Mouse (Mus musculus) gastrocnemius, postnatal 25 days (tissue): ENCODE results near the gene Utp14b. TPM values are rescaled to one million over a fixed set of nuclear protein-coding genes. Genes with fewer than 3 reads are reported as not detected.

Experiments used
- DNase-seq: peaks from one replicate; pipeline ENCODE4 v3.0.0; 2022
- total RNA-seq, 2 experiments: library from RNA; stranded (reverse); gene quantifications; 1 replicate in 1 of 2; 2 replicates in 1 of 2; pipeline ENCODE4 v1.2.3; 2021

The Utp14b gene
- total RNA-seq, 2 experiments from 2014 or later: 1.1 to 2.2 TPM

GRCm38 (mm10) chr1:78686872-78687271 is 29.0 kb downstream of the Utp14b start:
- no peak for DNase-seq

GRCm38 (mm10) chr1:78688149-78688548 is 30.3 kb downstream of the Utp14b start:
- no peak for DNase-seq

GRCm38 (mm10) chr1:78694503-78695258 is 36.8 kb downstream of the Utp14b start:
- DNase-seq: no peak

GRCm38 (mm10) chr1:78696305-78696704 is 38.5 kb downstream of the Utp14b start:
- DNase-seq: no peak

- DNase-seq: no peak
Measured at GRCm38 (mm10) chr1:78696903-78697302, 39.1 kb downstream of the Utp14b start.

- no peak for DNase-seq
Measured at GRCm38 (mm10) chr1:78698138-78698537, 40.3 kb downstream of the Utp14b start.

- DNase-seq: no peak
Measured at GRCm38 (mm10) chr1:78701740-78702139, 43.9 kb downstream of the Utp14b start.

GRCm38 (mm10) chr1:78702282-78702963 is 44.6 kb downstream of the Utp14b start:
- no peak for DNase-seq

GRCm38 (mm10) chr1:78702964-78703285 is 45.1 kb downstream of the Utp14b start:
- DNase-seq: no peak

GRCm38 (mm10) chr1:78706338-78706737 is 48.5 kb downstream of the Utp14b start:
- no peak for DNase-seq

GRCm38 (mm10) chr1:78707280-78707679 is 49.4 kb downstream of the Utp14b start:
- no peak for DNase-seq

GRCm38 (mm10) chr1:78710026-78710425 is 52.2 kb downstream of the Utp14b start:
- no peak for DNase-seq

- no peak for DNase-seq
Measured at GRCm38 (mm10) chr1:78710613-78711329, 52.9 kb downstream of the Utp14b start.

Other genes starting within 250 kb of the Utp14b start
- gene Farsb, start 169.1 kb upstream of the Utp14b start, total RNA-seq: 10 to 100 TPM; 50.8 to 54.5 TPM
- under 1 TPM in 1 of 2 experiments, not detected in 1; 0.75 TPM for gene Mogat1, start 147.0 kb upstream of the Utp14b start, total RNA-seq
- not detected for gene BC035947, start 145.9 kb upstream of the Utp14b start, total RNA-seq
- 10 to 100 TPM in 1 of 2 experiments, 1 to 10 TPM in 1; 8.0 to 11.3 TPM for gene Acsl3, start 213 bp upstream of the Utp14b start, total RNA-seq
- 1 to 10 TPM in 1 of 2 experiments, under 1 TPM in 1; 0.59 to 1.4 TPM for gene Kcne4, start 158.7 kb downstream of the Utp14b start, total RNA-seq